In the genomic region with DNA sequence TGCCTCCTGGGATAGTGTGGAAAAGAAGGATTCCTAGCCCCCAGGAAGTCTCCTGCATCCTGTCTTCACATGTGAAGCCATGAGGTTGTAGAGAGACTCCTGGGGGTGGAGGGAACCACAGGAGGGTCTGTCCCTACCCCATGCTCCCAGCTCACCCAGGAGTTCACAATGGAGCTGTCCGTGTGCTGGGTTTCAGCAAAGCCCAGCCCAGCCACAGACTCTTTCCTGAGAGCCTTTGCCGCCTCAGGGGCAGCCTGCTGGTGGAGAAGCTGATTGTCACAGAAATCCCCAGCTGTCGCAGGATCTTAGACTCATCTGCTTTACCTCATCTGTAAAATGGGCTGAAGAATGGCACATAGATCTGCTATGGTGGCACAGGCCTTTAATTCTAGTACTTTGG, we compare ENCODE assay signal across 18 mouse cellular contexts.
"Had no signal": no experiment of that assay in that cellular context is flagged by ENCODE, and none has a peak within 500 bp of the region (broad histone marks: within the 10 kb centered on the region; RNA-seq: fewer than 3 reads in every experiment).

No protein-coding gene starts in this region.

- DNase-seq: kidney, adult 9 months; kidney, postnatal 14 days; kidney, postnatal 4 days; liver; lung, adult 2 months; right cerebral cortex, postnatal 14 days; right cerebral cortex, postnatal 4 days; thymus, postnatal 25 days had no signal

- H3K27me3 ChIP-seq: limb, embryonic 13.5 days; liver, embryonic 12.5 days; liver, embryonic 15.5 days; midbrain, embryonic 12.5 days; midbrain, embryonic 15.5 days; neural tube, embryonic 12.5 days; neural tube, embryonic 15.5 days; stomach, embryonic 15.5 days had no signal

- H3K9ac ChIP-seq: limb, embryonic 13.5 days; liver, embryonic 12.5 days; liver, embryonic 15.5 days; midbrain, embryonic 12.5 days; midbrain, embryonic 15.5 days; neural tube, embryonic 12.5 days; neural tube, embryonic 15.5 days; stomach, embryonic 15.5 days had no signal

- H3K27ac ChIP-seq: limb, embryonic 10.5 days; limb, embryonic 13.5 days; liver, embryonic 12.5 days; liver, embryonic 15.5 days; macrophage; midbrain, embryonic 12.5 days; midbrain, embryonic 15.5 days; neural tube, embryonic 12.5 days; neural tube, embryonic 15.5 days; stomach, embryonic 15.5 days had no signal

- H3K36me3 ChIP-seq: liver, embryonic 15.5 days had no signal

- H3K9me3 ChIP-seq: limb, embryonic 10.5 days; liver, embryonic 15.5 days; midbrain, embryonic 12.5 days; midbrain, embryonic 15.5 days; neural tube, embryonic 15.5 days; stomach, embryonic 15.5 days had no signal

- H3K4me3 ChIP-seq: limb, embryonic 10.5 days; limb, embryonic 13.5 days; liver, embryonic 12.5 days; liver, embryonic 15.5 days; midbrain, embryonic 12.5 days; midbrain, embryonic 15.5 days; neural tube, embryonic 12.5 days; neural tube, embryonic 15.5 days; stomach, embryonic 15.5 days had no signal
